ENCODE assay signal across 11 mouse cellular contexts in the genomic region with DNA sequence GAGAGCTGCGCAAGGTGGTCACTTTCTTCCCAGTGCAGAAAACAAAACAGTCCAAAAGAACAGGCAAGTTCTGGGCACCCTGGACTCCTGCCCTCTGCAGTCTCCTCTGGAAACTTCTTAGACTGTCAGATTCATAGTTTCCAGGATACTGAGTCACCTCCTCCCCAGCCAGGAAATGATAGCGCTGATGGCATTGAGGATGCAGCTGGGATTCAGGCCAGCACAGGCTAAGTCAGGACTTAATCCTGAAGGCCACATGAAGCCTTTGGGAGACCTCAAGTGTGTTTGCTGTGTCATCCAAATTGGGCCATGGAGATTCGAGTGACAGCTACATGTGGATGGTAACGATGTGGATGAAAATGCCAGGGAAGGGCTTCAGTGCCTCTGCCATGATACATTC.
DNase-seq lines count a peak whose midpoint lies in the region; ATAC-seq and TF ChIP-seq lines count a peak whose summit lies in the region.
"Had no signal": no experiment of that assay in that cellular context is flagged by ENCODE, and none has a peak within 500 bp of the region (broad histone marks: within the 10 kb centered on the region; RNA-seq: fewer than 3 reads in every experiment).

No protein-coding gene starts in this region.

- WGBS in lung, adult 2 months, result 46% methylated on average over 4 of the region's 4 CpGs

- 0 out of 2 replicates have a peak, but pooled peaks have one; percentile 17 for TF ChIP-seq CTCF in lung, adult 2 months (IDR thresholded peaks at IDR 0.05; ENCODE audit: insufficient read depth, low read length)

- intact Hi-C loops in heart, postnatal 10 days (cut with DNase I), result loop anchor here (5.0 kb wide), 1 partner anchor 142 kb away; no protein-coding TSS in a partner anchor

- no peak for TF ChIP-seq POLR2A in lung, adult 2 months (IDR thresholded peaks at IDR 0.05; ENCODE audit: borderline replicate concordance, extremely low read depth, low read depth, low read length)

- H3K4me1 ChIP-seq in lung, adult 2 months (ENCODE audit: control insufficient read depth, insufficient read depth, low read length), result peaks cover 13% of the 10 kb centered on the region
- H3K4me1 ChIP-seq: liver, embryonic 13.5 days had no signal

- H3K4me3 ChIP-seq in lung, adult 2 months (replicated peaks; ENCODE audit: extremely low read depth, low read depth, low read length), result no peak overlapping the region
- H3K4me3 ChIP-seq: liver, embryonic 13.5 days had no signal

- peak; percentile 2 for DNase-seq in embryo, embryonic 11 days
- DNase-seq in embryo, embryonic 9.5 days (ENCODE audit: extremely low spot score), result no peak
- peak; percentile 47 for DNase-seq in adrenal gland, postnatal 10 days
- DNase-seq in heart, postnatal 10 days, result peak; percentile 41 to 57
- DNase-seq in lung, adult 2 months, result peak; percentile 26
- no peak for DNase-seq in thymus, adult 18-20 months
- DNase-seq in adipocyte (ENCODE audit: low spot score), result no peak
- DNase-seq: cerebellum, adult 18-20 months; liver, embryonic 13.5 days had no signal

- no peak for ATAC-seq in monocyte, adult 5-6 weeks (replicated peaks; ENCODE audit: insufficient number of reproducible peaks, low FRiP score, low TSS enrichment, poor library complexity, severe bottlenecking)
- ATAC-seq: intestine, embryonic 16.5 days had no signal

Comparison
In these comparisons a context has a peak if more than half of its experiments do, and no peak if none do; other contexts are left out.
1. DNase-seq: peak in embryo, embryonic 11 days (single experiment), adrenal gland, postnatal 10 days (single experiment), heart, postnatal 10 days (2 of 2) and lung, adult 2 months (single experiment); none in embryo, embryonic 9.5 days (single experiment), thymus, adult 18-20 months (0 of 2) and adipocyte (single experiment).